Mouse (Mus musculus) myocyte (in vitro differentiated cells): ENCODE results near the gene Armc2.

Experiments
- MAX ChIP-seq: IDR thresholded peaks from one replicate; pipeline ENCODE4 v1.6.1; 2011; ENCODE audit warnings: low read depth, mild to moderate bottlenecking, control low read depth
- MYOD1 ChIP-seq, 3 experiments: IDR thresholded peaks; one replicate each; pipeline ENCODE4 v1.6.1; 2011; ENCODE audit warnings: control low read depth in 2 of 3, low read depth in 2 of 3, mild to moderate bottlenecking in 2 of 3, moderate library complexity in 1 of 3; ENCODE audit not compliant: insufficient read length in 2 of 3, control insufficient read depth in 1 of 3
- POLR2A ChIP-seq: IDR thresholded peaks from one replicate; pipeline ENCODE4 v1.6.1; 2011; ENCODE audit warnings: low read depth, mild to moderate bottlenecking, control low read depth, moderate library complexity; ENCODE audit not compliant: insufficient read length
- POLR2AphosphoS2 ChIP-seq: IDR thresholded peaks from one replicate; pipeline ENCODE4 v1.6.1; 2011; ENCODE audit warnings: low read depth, control low read depth; ENCODE audit not compliant: insufficient read length
- USF1 ChIP-seq: IDR thresholded peaks from one replicate; pipeline ENCODE4 v1.6.1; 2011; ENCODE audit warnings: low read depth, mild to moderate bottlenecking, control low read depth, moderate library complexity

GRCm38 (mm10) chr10:41934633-41935475 lies 83.4 kb downstream of the Armc2 start:
- TF ChIP-seq POLR2A, result no peak
- no peak for TF ChIP-seq USF1
- TF ChIP-seq POLR2AphosphoS2, result no peak
- TF ChIP-seq MYOD1 (IDR thresholded peaks at IDR 0.05; ENCODE audit: control insufficient read depth in 1 of 3, insufficient read length in 2 of 3, low read depth in 2 of 3), result peak in 2 of 3 experiments; percentile 11 to 47
- TF ChIP-seq MAX, result no peak
